ENCODE assay signal across 8 mouse cellular contexts in the genomic region with DNA sequence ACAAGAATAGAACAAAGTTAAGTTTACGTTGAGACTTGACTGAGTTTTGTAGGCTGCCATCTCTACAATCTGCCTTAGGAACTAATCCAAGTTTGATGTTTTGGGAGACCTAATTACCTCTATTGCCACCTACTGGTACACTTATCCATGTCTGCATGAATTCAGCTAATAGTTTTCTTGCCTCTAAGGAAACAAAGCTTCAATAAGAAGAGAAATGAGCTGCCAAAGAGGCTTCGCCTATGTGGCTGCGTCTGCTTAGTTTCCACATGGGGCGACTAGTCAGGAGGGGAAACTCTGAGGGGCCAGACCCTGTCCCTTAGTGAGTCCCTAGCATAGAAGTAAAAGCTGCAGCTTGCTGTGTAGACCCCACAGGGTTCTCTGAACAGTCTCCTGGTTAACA.
DNase-seq lines count a peak whose midpoint lies in the region; ATAC-seq lines count a peak whose summit lies in the region.

No protein-coding gene starts in this region.

- H3K4me1 ChIP-seq in embryonic facial prominence, embryonic 15.5 days: peaks cover 18% of the 10 kb centered on the region
- peaks cover 9% of the 10 kb centered on the region for H3K4me1 ChIP-seq in kidney, embryonic 15.5 days
- H3K4me1 ChIP-seq in midbrain, embryonic 15.5 days: no peaks in the 10 kb centered on the region

- no peaks in the 10 kb centered on the region for H3K9me3 ChIP-seq in embryonic facial prominence, embryonic 15.5 days (replicated peaks)
- no peaks in the 10 kb centered on the region for H3K9me3 ChIP-seq in kidney, embryonic 15.5 days (replicated peaks)
- no peaks in the 10 kb centered on the region for H3K9me3 ChIP-seq in midbrain, embryonic 15.5 days

- no peak overlapping the region for H3K9ac ChIP-seq in embryonic facial prominence, embryonic 15.5 days
- H3K9ac ChIP-seq in kidney, embryonic 15.5 days: no peak overlapping the region
- H3K9ac ChIP-seq in midbrain, embryonic 15.5 days: no peak overlapping the region

- 5% methylated on average over 4 of the region's 4 CpGs for WGBS in embryonic facial prominence, embryonic 15.5 days
- WGBS in kidney, embryonic 15.5 days: 10% methylated on average over 4 of the region's 4 CpGs
- WGBS in midbrain, embryonic 15.5 days: 10% methylated on average over 4 of the region's 4 CpGs

- no peaks in the 10 kb centered on the region for H3K36me3 ChIP-seq in embryonic facial prominence, embryonic 15.5 days
- H3K36me3 ChIP-seq in kidney, embryonic 15.5 days: no peaks in the 10 kb centered on the region
- no peaks in the 10 kb centered on the region for H3K36me3 ChIP-seq in midbrain, embryonic 15.5 days (replicated peaks)

- no peaks in the 10 kb centered on the region for H3K27me3 ChIP-seq in embryonic facial prominence, embryonic 15.5 days
- no peaks in the 10 kb centered on the region for H3K27me3 ChIP-seq in kidney, embryonic 15.5 days
- H3K27me3 ChIP-seq in midbrain, embryonic 15.5 days (replicated peaks): no peaks in the 10 kb centered on the region

- no peak for ATAC-seq in embryonic facial prominence, embryonic 15.5 days (ENCODE audit: insufficient number of reproducible peaks, low FRiP score, low TSS enrichment, low read depth)
- peak; percentile 33; the same call in 1 of the 2 replicates for ATAC-seq in kidney, embryonic 15.5 days (replicated peaks; ENCODE audit: low FRiP score)
- 0 out of 2 replicates have a peak, but pooled peaks have one; percentile 42 for ATAC-seq in midbrain, embryonic 15.5 days (replicated peaks)

- peak; percentile 33 for DNase-seq in gastrocnemius, adult 18-20 months (ENCODE audit: low spot score)
- DNase-seq in gastrocnemius, postnatal 10 days: no peak
- peak; percentile 64 for DNase-seq in NIH3T3 (ENCODE audit: low read depth)
- DNase-seq in adrenal gland, adult 8-10 months: no peak
- no peak for DNase-seq in thymus, postnatal 36 days

- H3K4me2 ChIP-seq in embryonic facial prominence, embryonic 15.5 days (replicated peaks): no peak overlapping the region
- H3K4me2 ChIP-seq in kidney, embryonic 15.5 days: no peak overlapping the region
- H3K4me2 ChIP-seq in midbrain, embryonic 15.5 days: no peak overlapping the region

- H3K27ac ChIP-seq in embryonic facial prominence, embryonic 15.5 days (replicated peaks): peak overlapping the region; percentile 66; the same call in 1 of the 2 replicates
- 0 out of 2 replicates have a peak overlapping the region, but pooled peaks have one; percentile 30 for H3K27ac ChIP-seq in kidney, embryonic 15.5 days
- no peak overlapping the region for H3K27ac ChIP-seq in midbrain, embryonic 15.5 days

- H3K4me3 ChIP-seq in embryonic facial prominence, embryonic 15.5 days (replicated peaks): no peak overlapping the region
- no peak overlapping the region for H3K4me3 ChIP-seq in kidney, embryonic 15.5 days (replicated peaks)
- H3K4me3 ChIP-seq in midbrain, embryonic 15.5 days: no peak overlapping the region

Comparison
In these comparisons a context has a peak if more than half of its experiments do, and no peak if none do; other contexts are left out.
1. DNase-seq: peak in gastrocnemius, adult 18-20 months (single experiment) and NIH3T3 (single experiment); none in gastrocnemius, postnatal 10 days (single experiment), adrenal gland, adult 8-10 months (single experiment) and thymus, postnatal 36 days (0 of 2).